Mouse (Mus musculus): Measurements from ENCODE around the gene Rbpj.

The Rbpj gene

GRCm38 (mm10) chr5:53469098-53469776 is 3.3 kb downstream of the Rbpj start:
- no peak for DNase-seq

- no peak for DNase-seq
Measured at GRCm38 (mm10) chr5:53469777-53470131, 3.8 kb downstream of the Rbpj start.

GRCm38 (mm10) chr5:53470141-53471079 is 4.5 kb downstream of the Rbpj start:
- DNase-seq: no peak

GRCm38 (mm10) chr5:53472485-53472884 is 6.5 kb downstream of the Rbpj start:
- DNase-seq: no peak

GRCm38 (mm10) chr5:53479161-53479560 is 13.2 kb downstream of the Rbpj start:
- DNase-seq: no peak

GRCm38 (mm10) chr5:53479891-53480290 is 13.9 kb downstream of the Rbpj start:
- no peak for DNase-seq

GRCm38 (mm10) chr5:53481021-53481420 is 15.1 kb downstream of the Rbpj start:
- no peak for DNase-seq

- DNase-seq: no peak
Measured at GRCm38 (mm10) chr5:53485069-53485628, 19.2 kb downstream of the Rbpj start.

GRCm38 (mm10) chr5:53485934-53486475 is 20.1 kb downstream of the Rbpj start:
- no peak for DNase-seq

- no peak for DNase-seq
Measured at GRCm38 (mm10) chr5:53486966-53487592, 21.1 kb downstream of the Rbpj start.

- no peak for DNase-seq
Measured at GRCm38 (mm10) chr5:53490697-53491099, 24.7 kb downstream of the Rbpj start.

- DNase-seq: no peak
Measured at GRCm38 (mm10) chr5:53493756-53494155, 27.8 kb downstream of the Rbpj start.

- DNase-seq: peak; percentile 55 to 58
Measured at GRCm38 (mm10) chr5:53494536-53495159, 28.7 kb downstream of the Rbpj start.

GRCm38 (mm10) chr5:53496846-53497549 is 31.0 kb downstream of the Rbpj start:
- DNase-seq: no peak

- DNase-seq: no peak
Measured at GRCm38 (mm10) chr5:53499571-53499970, 33.6 kb downstream of the Rbpj start.

- no peak for DNase-seq
Measured at GRCm38 (mm10) chr5:53500509-53501145, 34.7 kb downstream of the Rbpj start.

GRCm38 (mm10) chr5:53503261-53503660 is 37.3 kb downstream of the Rbpj start:
- DNase-seq: no peak

GRCm38 (mm10) chr5:53505751-53506150 is 39.8 kb downstream of the Rbpj start:
- no peak for DNase-seq

GRCm38 (mm10) chr5:53507371-53507770 is 41.4 kb downstream of the Rbpj start:
- DNase-seq: no peak

- no peak for DNase-seq
Measured at GRCm38 (mm10) chr5:53509465-53509864, 43.5 kb downstream of the Rbpj start.

GRCm38 (mm10) chr5:53509927-53510326 is 44.0 kb downstream of the Rbpj start:
- no peak for DNase-seq
